Mouse (Mus musculus) neural tube, embryonic 10.5 days (tissue): ENCODE measurements at regions not wholly inside any gene's neighbourhood (a gene's known extent, or its start where the extent isn't known, plus 50 kb on each side); places are given as distances from the start of the nearest gene placed in this dataset.

Source experiments
- DNase-seq: peaks from one replicate; pipeline ENCODE4 v3.0.0-alpha.2; 2017; ENCODE audit warnings: low spot score; ENCODE audit errors: extremely low spot score

GRCm38 (mm10) chr5:54178966-54179547 lies 180.8 kb downstream of the Stim2 start:
- peak; percentile 50 for DNase-seq

GRCm38 (mm10) chr5:54180192-54180611 lies 181.9 kb downstream of the Stim2 start:
- DNase-seq = peak; percentile 47

DNA sequence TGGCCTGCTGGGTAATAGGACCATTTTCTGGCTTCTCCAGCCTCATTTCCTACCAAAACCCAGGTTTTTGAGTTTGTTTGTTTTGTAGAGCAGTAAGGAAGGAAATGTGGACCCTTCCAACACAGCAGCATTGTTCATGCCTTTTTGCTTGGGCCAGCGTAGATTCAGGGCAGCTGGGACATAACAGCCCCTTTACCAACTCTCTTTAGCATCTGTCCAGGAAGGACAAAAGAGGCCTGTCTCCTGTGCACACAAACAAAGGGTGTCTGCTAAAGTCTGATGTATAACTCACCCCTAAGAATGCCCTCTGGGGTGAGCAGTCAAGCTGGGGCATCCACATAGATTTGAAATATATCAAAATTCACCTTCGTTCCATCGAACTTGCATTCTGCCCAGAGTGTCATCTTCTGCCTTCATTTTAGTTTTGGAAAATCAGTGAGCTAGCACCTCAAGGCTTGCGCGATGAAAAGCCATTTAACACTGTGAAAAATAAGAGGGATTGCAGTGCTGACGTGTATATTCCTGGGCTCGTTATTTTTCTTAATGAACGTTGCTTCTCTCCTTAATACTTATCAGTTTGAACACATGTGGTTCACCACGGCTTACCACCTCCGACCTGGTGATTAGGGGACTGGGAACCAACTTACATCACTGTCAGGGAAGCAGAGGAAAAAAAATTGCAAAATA lies 182.5 kb downstream of the Stim2 start:
- DNase-seq = peak; percentile 37

DNA sequence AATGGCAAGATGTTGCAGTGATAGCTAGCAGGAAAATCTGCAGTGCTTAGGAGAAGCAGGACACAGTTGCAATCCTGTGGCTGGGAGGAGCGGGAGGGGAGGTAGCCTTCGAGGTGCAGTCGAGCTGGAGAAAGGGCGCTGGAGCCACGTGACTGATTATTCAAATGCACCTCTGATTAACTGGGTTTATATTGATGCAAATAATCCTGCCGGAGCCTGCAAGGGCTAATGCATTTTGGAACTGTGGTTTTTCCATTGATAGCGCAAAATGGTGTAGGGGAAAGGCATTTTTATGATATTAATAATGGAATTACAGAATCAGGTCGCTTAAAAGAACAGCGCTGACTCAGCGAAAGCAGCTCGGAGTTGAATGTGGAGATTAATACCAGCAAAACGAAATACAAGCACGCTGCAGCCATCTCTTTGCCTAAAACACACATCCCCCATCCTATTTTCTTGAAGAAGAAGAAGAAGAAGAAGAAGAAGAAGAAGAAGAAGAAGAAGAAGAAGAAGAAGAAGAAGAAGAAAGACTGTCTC lies 183.1 kb downstream of the Stim2 start:
- DNase-seq = peak; percentile 39

DNA sequence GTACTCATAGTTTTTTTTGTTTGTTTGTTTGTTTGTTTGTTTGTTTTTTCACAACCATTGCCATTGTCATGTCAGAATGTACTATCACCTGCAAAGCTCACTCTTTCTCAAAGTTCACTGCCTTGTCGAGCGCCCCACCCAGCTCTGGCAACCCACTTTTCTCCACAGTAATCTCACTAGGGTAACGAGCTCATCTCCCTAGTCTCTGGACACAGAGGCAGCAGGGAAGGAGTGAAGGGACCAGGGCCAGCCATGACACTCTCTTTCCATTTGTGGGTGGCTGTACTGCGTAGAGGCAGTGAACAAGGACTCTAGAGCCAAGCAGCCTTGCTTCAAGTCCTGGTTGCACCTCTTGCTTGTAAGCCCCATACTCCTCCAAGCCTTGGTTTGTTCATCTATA lies 184.5 kb downstream of the Stim2 start:
- no peak for DNase-seq

GRCm38 (mm10) chr5:54185662-54186061 lies 187.4 kb downstream of the Stim2 start:
- DNase-seq = no peak

GRCm38 (mm10) chr5:54186076-54186676 lies 187.9 kb downstream of the Stim2 start:
- no peak for DNase-seq

DNA sequence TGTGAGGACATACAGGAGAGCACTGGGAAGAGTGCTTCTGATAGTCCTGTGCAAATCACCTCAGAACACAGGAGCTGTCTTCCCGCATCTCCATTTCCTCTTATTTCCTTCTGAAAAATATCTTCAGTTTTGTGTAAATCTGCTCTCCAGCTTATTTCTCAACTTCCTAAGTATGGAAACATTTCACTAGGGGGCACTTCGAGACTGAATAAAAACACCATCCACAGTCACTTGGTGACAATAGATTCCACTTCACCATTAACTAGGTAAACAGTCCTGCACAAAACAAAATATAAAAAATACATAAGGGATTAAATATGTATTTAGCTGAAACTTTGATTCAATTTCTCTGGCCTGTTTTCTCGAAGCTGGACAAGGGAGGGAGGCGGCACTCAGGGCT lies 193.4 kb downstream of the Stim2 start:
- DNase-seq = no peak

GRCm38 (mm10) chr5:54194846-54195245 lies 196.5 kb downstream of the Stim2 start:
- DNase-seq = no peak

DNA sequence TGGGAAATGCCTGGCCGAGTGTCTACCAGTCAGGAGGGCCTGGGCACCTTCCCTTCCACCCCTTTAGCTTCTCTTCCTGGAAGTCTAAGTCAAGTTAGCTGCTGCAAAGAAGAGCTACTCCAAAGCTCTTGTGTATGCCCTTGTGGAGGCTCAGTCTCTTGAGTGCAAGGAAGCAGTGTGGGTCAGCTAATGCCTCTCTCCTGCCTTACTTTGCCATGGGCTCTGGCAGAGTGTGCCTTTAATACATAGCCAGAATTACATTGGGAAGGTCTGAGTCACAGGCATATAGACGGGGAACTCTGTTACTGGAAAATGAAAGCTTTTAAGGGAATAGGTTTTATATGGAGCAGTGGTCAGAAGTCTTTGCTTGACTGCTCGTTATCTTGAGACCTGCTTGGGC lies 201.7 kb downstream of the Stim2 start:
- peak; percentile 10 for DNase-seq

GRCm38 (mm10) chr5:54200587-54200986 lies 202.3 kb downstream of the Stim2 start:
- DNase-seq = no peak

GRCm38 (mm10) chr5:54211457-54211856 lies 213.2 kb downstream of the Stim2 start:
- peak; percentile 11 for DNase-seq

DNA sequence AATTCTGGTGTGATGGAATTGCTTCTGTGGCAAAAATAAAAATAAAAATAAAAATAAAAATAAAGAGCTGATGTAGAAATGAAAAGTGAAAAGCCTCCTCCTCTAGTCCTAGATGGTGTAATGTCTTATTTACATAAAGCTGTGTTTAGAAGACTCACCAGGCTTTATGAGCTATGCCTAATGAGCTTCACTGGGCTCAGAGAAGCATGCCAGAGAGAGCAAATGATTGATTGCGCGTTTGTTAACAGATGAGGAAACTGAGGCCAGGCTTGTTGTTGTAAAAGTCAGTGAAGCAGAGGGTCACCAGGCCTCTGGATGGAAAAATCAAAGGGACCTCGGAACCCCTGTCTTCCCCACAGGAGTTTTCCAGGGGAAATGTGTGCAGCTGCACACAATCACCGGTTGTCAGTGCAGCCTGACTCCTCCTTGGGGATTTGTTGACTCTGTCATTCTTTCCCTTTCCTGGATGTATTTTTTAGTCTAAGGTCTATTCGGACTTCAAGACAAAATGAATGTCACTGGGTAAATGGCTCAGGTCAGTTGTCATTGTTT lies 213.8 kb downstream of the Stim2 start:
- no peak for DNase-seq

DNA sequence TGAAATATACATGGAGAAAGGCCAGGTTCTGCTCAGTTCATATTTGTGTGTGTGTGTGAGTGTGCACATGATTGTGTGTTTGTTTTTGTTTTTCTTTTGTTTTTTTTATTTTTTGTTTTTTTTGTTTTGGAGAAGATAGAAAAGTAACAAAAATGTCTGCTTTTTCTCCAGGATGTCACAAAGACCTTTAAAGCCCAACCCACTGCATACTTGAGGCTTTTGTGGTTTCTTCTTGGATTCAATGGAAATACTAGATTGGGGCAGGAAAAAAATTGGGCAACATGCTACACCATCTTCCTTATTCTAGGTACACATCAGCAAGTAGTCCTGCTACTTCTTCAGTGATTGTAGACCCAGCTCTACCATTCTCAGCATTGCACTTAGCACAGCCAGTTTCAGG lies 226.7 kb downstream of the Stim2 start:
- DNase-seq = no peak

- DNase-seq = no peak
These were observed 236.3 kb downstream of the Stim2 start for GRCm38 (mm10) chr5:54234580-54234979.

GRCm38 (mm10) chr5:54235226-54235625 lies 236.9 kb downstream of the Stim2 start:
- no peak for DNase-seq

DNA sequence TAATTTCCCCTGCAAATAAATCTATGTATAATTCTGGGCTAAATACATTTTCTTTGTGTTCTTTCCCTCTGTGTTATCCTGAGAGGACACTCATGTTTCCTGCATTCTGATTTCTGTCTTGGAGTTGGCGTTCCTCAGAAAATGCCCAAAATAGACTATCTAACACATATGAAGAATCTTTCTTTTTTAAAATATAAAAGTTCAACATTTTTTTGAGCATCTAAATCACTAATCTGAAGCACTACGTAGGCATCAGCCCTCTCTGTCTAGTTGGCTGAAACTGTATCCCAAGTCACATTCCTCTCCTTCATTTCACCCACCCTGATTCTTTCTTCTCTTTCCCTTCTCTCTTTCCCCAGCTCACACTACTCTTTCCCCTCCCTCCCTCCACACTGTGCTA lies 238.9 kb downstream of the Stim2 start:
- DNase-seq = no peak

DNA sequence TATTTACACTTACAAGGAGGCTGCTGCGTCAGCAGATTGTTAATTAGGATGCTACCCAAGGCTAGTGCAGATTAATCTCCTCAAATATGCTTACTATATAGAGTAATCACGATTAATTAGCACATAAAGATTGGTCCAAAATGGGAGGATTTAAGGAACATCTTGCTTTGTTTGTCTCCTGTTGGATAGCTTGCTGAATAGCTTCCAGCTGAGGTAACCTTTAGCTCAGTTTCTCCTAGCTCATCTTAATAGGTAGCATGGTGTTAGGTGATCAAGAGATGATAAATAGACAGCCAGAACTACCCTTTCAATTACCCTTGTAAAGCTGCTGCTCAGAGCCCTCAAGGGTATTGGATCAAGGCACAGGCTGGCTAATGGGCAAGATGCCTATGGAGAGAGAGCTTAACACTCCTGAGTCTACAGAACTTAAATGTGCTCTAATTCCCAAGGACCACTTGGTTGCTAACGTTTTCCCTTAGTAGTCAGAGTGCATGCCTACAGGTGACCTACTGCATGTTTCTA lies 240.4 kb downstream of the Stim2 start:
- no peak for DNase-seq

- DNase-seq = no peak
These were observed 241.3 kb downstream of the Stim2 start for GRCm38 (mm10) chr5:54239586-54239985.

GRCm38 (mm10) chr5:54241169-54241917 lies 243.0 kb downstream of the Stim2 start:
- DNase-seq = no peak

GRCm38 (mm10) chr5:54242126-54242525 lies 243.8 kb downstream of the Stim2 start:
- no peak for DNase-seq
